Mouse (Mus musculus): ENCODE measurements around the gene Usp36.

The Usp36 gene

DNA sequence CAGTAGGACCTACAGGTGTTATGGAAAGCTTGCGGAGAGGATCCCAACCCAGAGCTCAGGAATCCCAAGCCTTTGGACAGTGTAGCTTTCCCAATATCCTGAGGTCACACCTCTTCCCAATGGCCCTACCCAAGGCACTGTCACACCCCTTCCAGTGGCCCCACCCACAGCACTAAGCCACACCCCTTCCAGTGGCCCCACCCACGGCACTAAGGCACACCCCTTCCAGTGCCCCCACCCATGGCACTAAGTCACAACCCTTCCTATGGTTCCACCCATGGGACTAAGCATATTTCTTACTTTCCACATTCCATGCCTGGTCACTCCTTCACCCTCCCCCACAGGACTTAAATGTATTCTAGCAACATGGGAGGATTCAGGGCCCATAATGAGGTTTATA, 8.8 kb upstream of the Usp36 start:
- DNase-seq (ENCODE audit: low read depth): peak; percentile 41

DNA sequence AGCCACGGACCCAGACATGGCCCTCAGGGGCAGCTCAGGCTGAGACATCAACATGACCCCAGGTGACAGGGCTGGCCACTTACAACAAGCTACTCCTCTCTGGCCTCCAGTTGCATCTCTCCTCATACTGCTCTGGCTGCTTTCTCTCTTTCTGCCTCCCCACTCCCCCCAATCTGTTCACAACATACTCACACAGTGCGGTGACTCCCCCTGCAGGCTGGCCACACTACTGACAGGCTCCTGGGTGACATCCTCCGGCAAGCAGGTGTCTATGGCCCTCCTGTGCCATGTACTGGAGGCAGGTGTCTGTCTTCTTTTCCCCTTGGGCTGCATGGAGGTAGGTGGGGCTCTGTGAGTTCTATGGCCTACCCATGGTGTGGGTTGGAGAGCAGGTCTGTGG, 7.9 kb upstream of the Usp36 start:
- DNase-seq (ENCODE audit: low read depth): no peak

DNA sequence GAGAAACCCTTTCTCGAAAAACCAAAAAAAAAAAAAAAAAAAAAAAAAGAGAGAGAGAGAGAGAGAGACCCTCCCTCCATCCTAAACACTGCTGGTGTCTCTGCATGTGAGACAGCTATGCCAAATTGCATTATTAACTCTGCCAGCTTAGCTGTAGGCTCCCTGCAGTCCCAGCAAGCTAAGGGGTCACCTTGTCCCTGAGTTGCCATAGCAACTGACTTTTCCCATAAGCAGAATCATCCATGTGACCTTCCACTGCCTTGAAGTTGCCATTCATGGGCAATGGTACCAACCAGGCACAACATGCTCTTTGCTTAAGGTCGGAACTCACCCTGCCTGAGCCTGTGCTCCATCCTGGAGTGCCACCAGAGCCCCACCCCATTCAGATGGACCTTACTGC, 5.0 kb upstream of the Usp36 start:
- no peak for DNase-seq (ENCODE audit: low read depth)

DNA sequence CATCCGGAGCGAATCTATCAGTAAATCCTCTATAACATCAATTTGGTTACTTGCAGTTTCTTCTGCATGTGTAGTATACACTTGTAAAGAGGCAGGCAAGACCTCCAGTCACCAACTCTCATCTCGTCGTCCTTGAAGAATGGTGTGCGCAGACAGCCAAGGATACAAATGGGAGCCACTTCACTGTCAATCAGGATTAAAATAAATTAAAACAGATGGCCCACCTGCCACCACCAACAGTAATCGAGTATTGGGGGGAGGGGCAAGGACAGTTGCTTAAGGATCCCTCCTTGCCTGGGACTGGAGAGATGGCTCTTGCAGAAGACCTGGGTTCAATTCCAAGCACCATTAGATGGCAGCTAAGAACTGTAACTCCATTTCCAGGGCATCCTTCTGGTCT, 2.6 kb upstream of the Usp36 start:
- DNase-seq (ENCODE audit: low read depth): no peak

DNA sequence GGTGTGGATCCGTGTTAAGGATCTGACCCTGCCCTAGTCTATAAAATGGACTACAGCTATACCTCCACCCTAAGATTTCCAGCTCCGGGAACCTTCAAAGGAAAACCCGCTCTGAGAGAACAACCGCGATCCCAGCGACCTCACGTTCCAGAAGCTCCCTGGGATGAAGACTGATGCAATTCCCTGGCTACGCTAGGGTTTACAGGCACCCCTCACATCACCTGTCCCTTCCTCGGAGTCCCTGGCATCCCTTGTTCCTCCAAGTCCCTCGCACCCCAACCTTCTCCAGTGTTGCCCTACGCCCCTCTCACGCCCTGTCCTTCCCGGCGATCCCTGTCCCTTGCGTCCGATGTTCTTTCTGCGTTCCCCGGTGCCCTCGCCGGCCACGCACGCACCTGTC, 482 bp downstream of the Usp36 start:
- DNase-seq (ENCODE audit: low read depth): peak; percentile 39

DNA sequence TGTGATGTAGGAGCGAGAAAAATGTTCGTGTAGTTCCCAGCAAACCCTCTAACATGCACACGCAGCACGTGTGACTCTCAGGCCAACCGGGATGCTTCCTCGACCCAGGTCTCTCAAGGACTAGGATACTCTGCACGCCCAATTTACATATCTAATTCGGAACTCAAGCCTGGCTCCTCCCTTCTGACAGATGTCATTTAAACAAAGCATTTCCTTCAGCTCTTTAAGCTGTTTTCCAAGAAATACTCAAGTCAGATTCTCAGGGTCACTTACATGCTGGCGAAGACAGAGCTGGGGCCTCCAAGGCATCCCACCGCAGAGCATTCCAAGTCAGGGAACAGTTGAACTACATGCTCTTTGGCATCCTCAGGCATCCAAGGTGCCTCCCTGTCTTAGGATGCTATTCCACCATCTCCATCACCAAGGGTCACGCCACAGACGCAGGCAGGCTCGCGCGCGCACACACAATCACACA, 970 bp downstream of the Usp36 start:
- DNase-seq (ENCODE audit: low read depth): peak; percentile 61

DNA sequence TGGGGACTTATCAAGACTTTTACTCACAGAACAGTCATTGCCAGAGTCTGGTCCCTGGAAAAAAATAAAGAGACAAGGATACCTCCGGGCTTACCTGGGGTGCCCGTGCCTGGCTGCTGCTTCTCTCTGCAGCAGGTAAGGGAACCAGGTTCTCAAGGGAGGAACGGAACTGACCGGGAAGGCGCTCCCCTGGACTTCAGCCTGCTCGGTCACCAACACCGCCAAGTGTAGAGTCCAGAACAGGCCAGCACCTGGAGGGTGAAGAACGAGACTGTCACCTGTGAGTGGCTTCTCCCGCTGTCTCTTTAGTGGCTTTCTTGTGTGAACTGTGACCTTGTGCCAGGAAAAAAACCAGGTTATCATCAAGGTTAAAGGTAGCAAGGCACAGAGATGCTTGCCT, 2.5 kb downstream of the Usp36 start:
- no peak for DNase-seq (ENCODE audit: low read depth)

DNA sequence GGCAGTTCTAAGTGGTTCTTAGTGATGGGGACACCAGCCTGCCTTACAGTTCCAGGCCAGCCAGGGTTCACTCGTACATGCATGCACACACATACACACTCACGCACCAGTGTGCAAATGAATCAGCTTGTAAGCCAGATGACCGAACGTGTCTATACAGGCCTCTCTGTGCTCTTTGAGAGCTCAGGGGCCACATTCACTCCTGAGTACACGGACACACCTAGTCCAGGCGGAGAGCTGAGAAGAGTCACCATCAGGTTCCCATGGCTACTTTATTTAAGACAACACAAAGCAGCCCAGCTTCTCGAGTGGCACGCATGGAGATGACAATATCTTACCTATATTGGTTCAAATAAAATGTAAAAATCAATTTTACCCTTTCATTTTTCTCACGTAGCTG, 3.6 kb downstream of the Usp36 start:
- DNase-seq (ENCODE audit: low read depth): no peak

DNA sequence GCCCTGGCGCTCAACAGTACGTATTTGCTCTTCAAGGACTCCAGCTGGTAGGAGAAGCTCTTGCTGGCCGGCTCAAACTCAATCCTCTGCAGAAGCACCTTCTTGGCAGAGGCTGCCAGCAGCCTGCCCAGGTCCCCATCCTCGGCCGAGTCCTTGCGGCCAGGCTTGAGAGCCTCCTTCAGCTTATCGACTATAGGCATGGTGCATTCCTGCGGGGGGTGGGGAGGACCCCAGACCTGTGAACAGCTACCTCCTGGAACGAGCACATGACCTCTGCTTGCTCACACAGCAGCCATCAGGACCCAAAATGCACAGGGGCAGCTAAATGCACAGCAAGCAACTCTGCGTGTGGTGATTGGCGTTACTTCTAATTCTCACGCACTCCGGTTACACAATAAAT, 4.3 kb downstream of the Usp36 start:
- no peak for DNase-seq (ENCODE audit: low read depth)

DNA sequence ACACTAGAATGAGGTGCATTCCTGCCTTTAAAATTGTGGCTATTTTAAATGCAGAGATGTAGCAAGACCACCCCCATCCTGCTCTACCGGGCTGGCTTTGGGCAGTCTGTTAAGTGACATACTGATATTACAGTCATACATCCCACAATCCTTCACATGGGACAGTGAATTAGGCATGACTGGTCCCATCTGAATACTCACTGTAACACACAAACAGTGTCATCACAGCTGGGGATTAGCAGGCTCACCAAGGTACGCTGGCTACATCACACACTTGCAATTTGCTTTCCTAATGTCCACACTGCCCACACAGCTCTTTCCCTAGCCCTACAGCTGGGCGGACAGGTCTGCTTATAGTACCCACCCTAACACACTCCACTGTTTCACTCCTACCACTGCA, 9.8 kb downstream of the Usp36 start:
- DNase-seq (ENCODE audit: low read depth): no peak

DNA sequence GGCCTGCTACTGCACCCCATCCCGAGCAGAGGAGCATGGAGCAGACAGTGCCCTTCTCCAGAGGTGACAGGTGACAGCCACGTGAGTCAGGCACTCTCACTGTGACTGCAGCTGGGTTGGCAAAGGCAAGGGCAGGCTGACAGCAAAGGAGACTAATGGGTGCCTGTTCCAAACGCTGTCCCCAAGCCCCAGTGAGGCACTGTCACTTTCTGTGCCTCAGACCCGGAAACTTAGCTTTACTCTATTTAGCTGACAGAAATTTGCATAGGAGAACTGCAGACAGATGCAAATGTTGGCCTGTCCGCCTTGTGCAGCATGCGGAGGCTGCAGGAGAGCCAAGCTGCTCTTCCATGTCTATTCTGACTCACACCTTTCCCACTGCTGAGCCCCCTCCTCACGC, 13.7 kb downstream of the Usp36 start:
- DNase-seq (ENCODE audit: low read depth): no peak

DNA sequence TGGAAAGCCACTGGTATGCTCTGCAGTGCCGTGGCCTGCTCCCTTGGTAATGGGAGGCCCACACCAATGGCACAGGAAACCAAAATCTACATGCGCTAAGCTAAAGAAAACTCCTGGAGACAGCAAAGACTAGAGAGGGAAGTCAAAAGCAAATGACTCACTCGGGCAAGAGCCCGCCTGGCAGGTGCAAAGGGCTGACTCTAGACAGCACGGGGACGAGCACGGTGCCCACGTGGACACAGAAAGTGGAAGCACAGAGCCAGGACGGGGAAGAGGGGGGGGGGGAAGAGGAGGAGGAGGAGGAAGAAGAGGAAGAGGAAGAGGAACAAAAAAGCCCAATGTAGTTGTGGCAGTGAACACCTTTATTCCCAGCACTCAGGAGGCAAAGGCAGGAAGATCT, 15.0 kb downstream of the Usp36 start:
- no peak for DNase-seq (ENCODE audit: low read depth)

DNA sequence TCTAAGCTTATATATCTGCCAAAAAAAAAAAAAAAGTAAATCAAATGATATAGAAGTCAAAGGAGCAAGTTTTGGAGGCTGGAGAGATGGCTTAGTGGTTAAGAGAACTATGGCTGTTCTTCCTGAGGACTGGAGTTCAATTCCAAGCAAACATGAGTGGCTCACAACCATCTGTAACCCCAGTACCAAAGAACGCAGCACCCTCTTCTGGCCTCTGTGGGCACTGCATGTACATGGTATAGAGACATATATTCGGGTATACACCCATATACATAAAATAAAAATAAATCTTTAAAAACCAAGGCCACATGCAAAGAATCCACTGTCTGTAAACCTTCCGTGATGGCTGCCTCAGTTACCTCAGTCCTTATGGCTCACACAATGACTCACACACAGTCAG, 20.2 kb downstream of the Usp36 start:
- DNase-seq (ENCODE audit: low read depth): peak; percentile 51

DNA sequence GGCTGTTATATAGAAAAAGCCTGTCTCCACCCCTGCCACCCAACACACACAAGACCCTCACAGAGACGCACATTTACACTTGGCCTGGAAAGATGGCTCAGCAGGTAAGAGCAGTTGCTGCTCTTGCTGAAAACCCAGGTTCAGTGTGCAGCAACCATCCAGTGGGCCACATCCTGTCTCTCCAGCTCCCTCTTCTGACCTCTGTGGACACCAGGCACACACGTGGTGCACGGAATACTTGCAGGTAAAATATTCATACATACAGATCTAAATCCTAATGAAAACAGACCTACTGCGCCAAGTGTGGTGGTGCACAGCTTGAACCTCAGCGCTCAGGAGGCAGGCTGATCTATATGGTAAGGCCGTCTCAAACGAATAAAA, 23.4 kb downstream of the Usp36 start:
- DNase-seq (ENCODE audit: low read depth): no peak

DNA sequence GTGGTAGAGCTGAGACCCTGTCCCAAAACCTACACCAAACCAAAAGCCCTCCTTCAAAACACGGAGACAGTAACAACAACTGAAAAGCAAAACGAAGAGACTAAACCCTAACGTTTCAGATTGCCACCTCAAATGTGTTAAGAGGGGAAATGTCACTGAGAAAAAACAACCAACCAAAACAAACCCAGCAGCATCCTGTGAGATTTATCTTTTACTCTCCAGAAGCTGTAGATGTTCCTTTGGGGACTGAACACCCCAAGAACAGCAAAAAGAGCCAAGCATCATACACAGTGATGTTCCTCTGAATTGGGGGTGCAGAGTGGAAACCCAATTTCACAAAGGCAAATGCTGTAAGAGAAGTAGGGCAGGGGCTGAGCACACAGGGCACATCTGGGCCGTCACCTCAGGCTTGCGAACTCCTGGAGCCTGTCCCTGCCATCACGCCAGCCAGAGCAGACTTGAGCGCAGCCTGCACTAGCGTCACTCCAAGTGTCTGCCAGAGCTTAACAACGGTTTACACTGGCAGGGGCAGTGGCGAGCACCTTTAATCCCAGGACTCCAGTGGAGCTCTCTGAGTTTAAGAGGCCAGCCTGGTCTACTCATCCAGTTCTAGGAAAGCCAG, 23.9 kb downstream of the Usp36 start:
- no peak for DNase-seq (ENCODE audit: low read depth)

DNA sequence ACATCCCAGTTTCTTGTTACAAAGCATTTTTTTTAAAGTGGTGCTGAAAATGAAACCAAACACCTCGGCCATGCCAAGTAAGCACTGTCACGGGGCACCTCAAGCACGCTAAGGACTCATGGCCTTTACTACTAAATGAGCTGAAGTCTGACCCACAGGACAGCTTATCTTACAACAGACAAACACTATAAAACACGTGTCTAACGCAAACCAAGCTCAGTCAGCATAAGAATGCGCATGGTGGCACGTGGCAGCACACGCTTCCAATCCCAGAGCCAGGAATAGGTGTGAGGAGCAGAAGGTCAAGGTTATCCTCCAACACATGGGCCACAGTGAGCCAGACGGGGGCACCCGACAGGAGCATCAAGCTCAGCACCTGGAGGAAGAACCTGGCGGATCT, 24.4 kb downstream of the Usp36 start:
- DNase-seq (ENCODE audit: low read depth): no peak

DNA sequence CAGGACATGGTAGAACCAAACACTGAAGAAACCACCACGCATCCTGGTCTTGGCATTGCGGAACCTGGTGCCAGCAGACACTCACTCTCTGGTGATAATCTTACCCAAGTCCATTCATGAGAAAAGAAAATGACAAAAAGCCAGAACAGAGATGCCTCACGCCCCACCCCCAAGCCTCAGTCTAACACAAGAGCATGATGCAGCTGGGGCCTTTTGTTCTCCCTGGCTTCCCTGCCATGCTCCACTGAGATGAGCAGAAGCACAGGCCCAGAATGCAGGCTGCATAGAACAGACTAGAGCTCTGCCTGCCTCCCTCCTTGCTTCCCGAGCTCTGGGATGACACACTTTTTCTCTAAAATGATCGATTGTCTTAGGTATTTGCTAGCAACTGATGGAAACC, 26.9 kb downstream of the Usp36 start:
- no peak for DNase-seq (ENCODE audit: low read depth)

DNA sequence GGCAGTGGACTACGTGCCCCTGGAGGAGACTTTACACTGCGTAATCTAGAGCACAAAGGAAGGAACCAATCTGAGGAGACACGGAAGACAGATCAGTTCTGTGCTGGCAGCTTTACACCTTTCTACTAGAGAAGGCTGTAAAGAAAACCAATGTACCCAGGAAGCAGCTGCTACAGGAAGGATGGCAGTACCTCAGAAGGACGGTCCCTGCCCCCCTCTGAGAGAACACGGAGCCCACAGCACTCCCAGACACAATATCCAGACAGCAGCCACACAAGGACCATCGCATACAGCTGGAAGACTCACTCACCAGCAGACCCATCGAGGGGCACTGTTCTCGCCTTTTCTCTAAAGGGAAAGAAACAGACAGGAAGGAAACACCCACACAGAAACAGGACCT, 30.0 kb downstream of the Usp36 start:
- no peak for DNase-seq (ENCODE audit: low read depth)

DNA sequence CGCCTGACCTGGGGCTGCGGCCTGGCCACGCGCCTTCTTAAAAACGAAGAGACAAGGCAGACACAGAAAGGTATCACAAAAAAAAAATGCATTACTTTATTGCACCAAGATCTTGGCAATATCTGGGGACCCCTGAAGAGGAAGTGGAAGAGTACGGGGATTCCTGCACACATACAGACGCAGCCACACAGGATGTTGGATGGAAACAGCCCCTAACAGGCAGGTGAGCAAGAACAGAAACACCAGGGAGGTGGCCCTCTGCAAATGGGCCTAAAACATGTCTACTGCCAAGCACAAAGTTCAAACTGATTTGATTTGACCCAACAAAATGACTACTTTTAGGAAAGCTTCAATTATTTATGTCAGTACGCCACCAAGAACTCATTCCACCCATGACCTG, 30.5 kb downstream of the Usp36 start:
- no peak for DNase-seq (ENCODE audit: low read depth)

DNA sequence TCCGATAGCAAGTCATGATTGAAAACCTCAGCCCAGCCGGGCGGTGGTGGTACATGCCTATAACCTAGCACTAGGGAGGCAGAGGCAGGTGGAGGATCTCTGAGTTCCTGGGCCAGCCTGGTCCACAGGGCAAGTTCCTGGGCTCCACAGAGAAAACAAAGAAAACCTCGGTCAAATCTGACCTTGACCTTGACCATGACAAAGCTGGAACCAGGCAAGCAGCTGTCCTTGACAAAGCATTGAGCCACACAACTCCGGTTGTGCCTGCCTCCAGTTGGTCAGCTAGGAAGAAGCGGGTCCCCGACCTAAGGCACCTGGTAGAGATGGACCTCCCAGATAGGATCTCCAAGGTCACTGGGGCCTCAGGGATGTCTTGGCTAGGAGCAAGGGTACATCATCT, 33.7 kb downstream of the Usp36 start:
- DNase-seq (ENCODE audit: low read depth): no peak

DNA sequence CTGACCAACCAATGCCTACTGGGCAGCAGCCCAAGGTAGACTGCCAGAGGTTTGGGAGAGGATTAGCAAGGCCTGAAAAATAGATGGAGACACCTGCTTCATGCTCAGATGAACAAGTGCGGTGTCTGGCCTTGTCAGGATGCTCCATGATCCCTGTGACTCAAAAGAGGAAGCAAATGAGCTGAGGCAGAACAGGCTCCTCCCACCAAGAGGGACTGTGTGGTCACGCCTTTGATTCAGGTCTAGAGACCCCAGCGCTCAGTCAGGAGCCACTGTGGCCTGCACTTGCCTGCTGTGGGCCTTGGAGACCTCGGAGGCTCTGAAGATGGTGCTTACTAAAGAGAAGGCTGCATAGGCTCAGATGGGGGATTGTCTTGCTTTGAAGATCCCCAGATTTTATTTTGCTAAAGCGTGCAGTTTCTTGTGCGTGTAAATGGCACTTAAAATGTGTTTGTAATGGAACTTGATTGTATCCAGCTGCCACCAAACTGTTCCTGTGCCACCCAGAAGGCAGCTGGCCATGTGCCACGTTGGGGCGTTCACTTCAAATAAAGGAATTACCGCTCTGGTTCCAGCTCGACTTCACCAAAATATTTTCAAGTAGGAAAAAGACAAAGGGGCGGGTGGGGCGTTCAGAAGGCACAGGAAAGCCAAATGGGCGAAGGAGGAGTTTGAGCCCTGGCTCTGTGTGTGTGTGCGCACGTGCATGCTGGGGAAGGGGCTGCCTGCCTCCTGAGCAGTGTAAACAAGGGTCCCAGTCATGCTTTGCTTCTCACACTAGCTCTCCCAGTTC, 35.7 kb downstream of the Usp36 start:
- DNase-seq (ENCODE audit: low read depth): no peak

DNA sequence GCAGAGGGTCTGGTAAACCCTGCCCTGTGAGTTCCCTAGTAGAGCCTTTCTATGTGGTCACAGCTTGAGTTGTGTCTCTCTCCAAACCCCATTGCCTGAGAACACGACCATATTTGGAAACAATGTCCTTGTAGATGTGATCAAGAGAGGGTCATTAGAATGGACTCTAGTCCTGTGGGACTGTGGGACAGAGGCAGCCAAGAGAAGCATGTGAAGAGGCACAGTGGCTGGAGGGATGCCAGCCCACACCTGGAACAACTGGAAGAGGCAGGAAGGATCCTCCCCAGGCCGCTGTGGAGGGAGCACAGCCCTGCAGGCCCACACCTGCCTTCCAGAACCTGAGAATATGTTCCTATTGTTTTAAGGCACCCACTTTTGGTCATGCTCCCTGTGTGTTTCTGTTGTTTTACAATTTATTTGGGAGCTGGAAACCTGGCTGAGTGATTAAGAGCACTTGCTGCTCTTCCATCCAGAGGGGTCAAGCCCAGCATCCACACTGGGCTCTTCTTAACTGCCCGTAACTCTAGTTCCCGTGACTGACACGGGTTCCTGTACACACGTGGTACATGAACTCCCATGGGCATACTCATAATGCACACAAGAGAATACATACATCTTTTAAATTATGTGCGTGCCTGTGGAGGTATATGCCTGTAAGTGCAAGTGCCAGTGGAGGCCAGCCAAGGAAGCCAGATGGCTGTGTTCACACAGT, 36.4 kb downstream of the Usp36 start:
- peak; percentile 34 for DNase-seq (ENCODE audit: low read depth)

DNA sequence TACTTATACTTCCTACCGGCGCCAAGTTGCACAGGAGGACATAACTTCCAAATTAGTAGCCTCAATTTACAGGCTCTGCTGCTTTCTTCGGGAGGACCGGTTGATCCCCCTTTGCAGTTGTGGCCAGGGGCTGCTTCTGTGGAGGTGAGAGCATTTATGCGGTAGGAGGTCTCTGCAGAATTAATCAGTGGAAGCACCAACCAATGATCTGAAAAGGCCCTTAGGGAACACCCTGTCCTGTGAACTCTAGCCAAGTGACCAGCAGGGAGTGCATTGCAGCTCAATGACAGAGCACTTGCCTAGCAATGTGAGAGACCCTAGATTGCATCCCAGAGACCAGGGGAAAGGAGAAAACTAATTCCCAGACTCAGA, 41.0 kb downstream of the Usp36 start:
- peak; percentile 45 for DNase-seq (ENCODE audit: low read depth)
